Mouse (Mus musculus): ENCODE data around the gene Man2a2. TPM values are rescaled to one million over a fixed set of nuclear protein-coding genes. Genes with fewer than 3 reads are reported as not detected.

Gene Man2a2
- polyA plus RNA-seq, 1 experiment from 2014 or later: 25.2 TPM

DNA sequence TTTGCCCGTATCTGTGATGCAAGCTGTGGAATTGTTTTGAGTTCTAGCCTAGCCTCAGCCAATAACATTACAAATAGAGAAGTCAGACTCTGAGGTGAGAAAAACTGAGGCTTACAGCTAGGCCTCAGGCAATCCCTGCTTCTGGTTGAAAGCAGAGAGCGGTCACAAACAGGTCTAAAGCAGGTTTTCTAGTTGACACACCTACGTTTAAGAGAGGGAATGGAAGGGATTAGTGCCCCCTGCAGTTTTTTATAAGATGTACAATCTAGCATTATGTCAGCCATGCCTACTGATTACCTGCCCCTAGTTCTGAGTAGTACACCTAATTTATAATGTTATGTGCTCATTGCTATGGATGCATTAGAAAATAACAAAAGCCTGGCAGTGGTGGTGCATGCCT, 63.4 kb downstream of the Man2a2 start:
- ATAC-seq (ENCODE audit: insufficient number of reproducible peaks, low FRiP score, low TSS enrichment, low read depth): no peak
- Histone ChIP-seq H3K4me2 (replicated peaks) (no peak overlapping the region), H3K4me3 (replicated peaks) (no peak overlapping the region), H3K4me1 (no peaks in the 10 kb centered on the region), H3K9me3 (replicated peaks) (no peaks in the 10 kb centered on the region), H3K9ac (no peak overlapping the region), H3K27me3 (no peaks in the 10 kb centered on the region), H3K36me3 (peaks cover 86% of the 10 kb centered on the region), H3K27ac (replicated peaks) (no peak overlapping the region)
- WGBS: 72% methylated on average over 3 of the region's 3 CpGs

DNA sequence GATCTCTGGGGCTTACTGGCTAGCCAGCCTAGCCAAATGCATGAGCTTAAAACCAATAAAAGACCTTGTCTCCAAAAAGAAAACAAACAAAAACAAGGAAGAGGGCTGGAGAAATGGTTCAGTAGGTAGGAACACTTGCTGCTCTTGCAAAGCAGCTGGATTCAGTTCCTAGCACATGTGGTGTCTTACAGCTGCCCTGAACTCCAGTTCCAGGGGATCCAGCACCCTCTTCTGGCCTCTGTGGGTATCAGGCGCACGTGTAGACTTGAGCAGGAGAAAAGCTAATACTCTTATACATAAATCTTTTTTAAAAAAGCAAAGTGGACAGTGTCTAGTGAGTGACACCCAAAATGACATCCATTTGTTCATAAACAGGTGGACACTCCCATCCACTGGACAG, 69.7 kb downstream of the Man2a2 start:
- Histone ChIP-seq H3K4me2 (replicated peaks) (no peak overlapping the region), H3K27ac (replicated peaks) (no peak overlapping the region), H3K9me3 (replicated peaks) (no peaks in the 10 kb centered on the region), H3K4me1 (peaks cover 8% of the 10 kb centered on the region), H3K4me3 (replicated peaks) (no peak overlapping the region), H3K27me3 (no peaks in the 10 kb centered on the region), H3K36me3 (peaks cover 54% of the 10 kb centered on the region), H3K9ac (no peak overlapping the region)
- 86% methylated on average over 2 of the region's 2 CpGs for WGBS
- no peak for ATAC-seq (ENCODE audit: insufficient number of reproducible peaks, low FRiP score, low TSS enrichment, low read depth)

DNA sequence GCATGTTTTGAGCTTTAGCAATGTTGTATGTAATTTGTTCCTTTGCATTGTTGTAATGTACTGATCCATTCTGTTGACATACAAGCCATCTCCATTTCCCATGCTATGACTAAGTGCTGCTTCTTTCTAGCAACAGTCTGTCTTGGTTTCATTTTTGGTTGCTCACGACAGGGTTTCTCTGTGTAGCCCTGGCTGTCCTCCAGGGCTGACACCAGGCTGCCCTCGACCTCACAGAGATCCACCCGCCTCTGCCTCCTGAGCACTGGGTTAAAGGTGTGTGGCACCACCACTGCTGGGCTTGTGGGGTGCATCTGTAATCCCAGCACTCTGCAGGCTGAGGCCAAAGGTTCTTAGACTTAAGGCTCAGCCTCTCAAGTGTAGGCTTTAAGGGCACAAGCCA, 71.6 kb downstream of the Man2a2 start:
- H3K9me3 ChIP-seq (replicated peaks): no peaks in the 10 kb centered on the region
- H3K27me3 ChIP-seq: no peaks in the 10 kb centered on the region
- peaks cover 18% of the 10 kb centered on the region for H3K4me1 ChIP-seq
- H3K9ac ChIP-seq: no peak overlapping the region
- no peak overlapping the region for H3K4me2 ChIP-seq (replicated peaks)
- H3K36me3 ChIP-seq: peaks cover 35% of the 10 kb centered on the region
- no peak overlapping the region for H3K27ac ChIP-seq (replicated peaks)
- WGBS: 91% methylated on average over 3 of the region's 3 CpGs
- no peak overlapping the region for H3K4me3 ChIP-seq (replicated peaks)
- ATAC-seq (ENCODE audit: insufficient number of reproducible peaks, low FRiP score, low TSS enrichment, low read depth): no peak

Other genes with a start within 250 kb of the Man2a2 start
- 23.0 and 25.2 TPM in 2 replicates for gene Sema4b, start 184.5 kb downstream of the Man2a2 start, polyA plus RNA-seq (2015; fragmentation: Nextera tagmentation; extraction: Ambion mirVana)
- gene Cib1, start 138.6 kb downstream of the Man2a2 start, polyA plus RNA-seq (2015; fragmentation: Nextera tagmentation; extraction: Ambion mirVana): 96.8 and 108 TPM in 2 replicates
- gene Gdpgp1, start 138.5 kb downstream of the Man2a2 start, polyA plus RNA-seq (2015; fragmentation: Nextera tagmentation; extraction: Ambion mirVana): 4.1 TPM in 2 replicates
- gene Ttll13, start 125.0 kb downstream of the Man2a2 start, polyA plus RNA-seq (2015; fragmentation: Nextera tagmentation; extraction: Ambion mirVana): 1.3 and 1.6 TPM in 2 replicates
- gene Ngrn, start 110.2 kb downstream of the Man2a2 start, polyA plus RNA-seq (2015; fragmentation: Nextera tagmentation; extraction: Ambion mirVana): 51.2 and 54.9 TPM in 2 replicates
- 12.3 and 17.1 TPM in 2 replicates for gene Vps33b, start 101.7 kb downstream of the Man2a2 start, polyA plus RNA-seq (2015; fragmentation: Nextera tagmentation; extraction: Ambion mirVana)
- 109 TPM in 2 replicates for gene Prc1, start 76.9 kb downstream of the Man2a2 start, polyA plus RNA-seq (2015; fragmentation: Nextera tagmentation; extraction: Ambion mirVana)
- gene Rccd1, start 46.9 kb downstream of the Man2a2 start, polyA plus RNA-seq (2015; fragmentation: Nextera tagmentation; extraction: Ambion mirVana): 10.4 and 10.8 TPM in 2 replicates
- gene Unc45a, start 30.4 kb downstream of the Man2a2 start, polyA plus RNA-seq (2015; fragmentation: Nextera tagmentation; extraction: Ambion mirVana): 55.6 and 57.7 TPM in 2 replicates
- gene Hddc3, start 28.3 kb downstream of the Man2a2 start, polyA plus RNA-seq (2015; fragmentation: Nextera tagmentation; extraction: Ambion mirVana): 22.9 and 25.4 TPM in 2 replicates
- gene Fes, start 16.6 kb upstream of the Man2a2 start, polyA plus RNA-seq (2015; fragmentation: Nextera tagmentation; extraction: Ambion mirVana): 16.4 and 16.7 TPM in 2 replicates
- gene Furin, start 34.1 kb upstream of the Man2a2 start, polyA plus RNA-seq (2015; fragmentation: Nextera tagmentation; extraction: Ambion mirVana): 16.0 and 16.7 TPM in 2 replicates
- gene Blm, start 163.7 kb upstream of the Man2a2 start, polyA plus RNA-seq (2015; fragmentation: Nextera tagmentation; extraction: Ambion mirVana): 17.5 and 18.5 TPM in 2 replicates